Mouse (Mus musculus) thymus, adult 2 months (tissue): Measurements from ENCODE around the gene Nrn1l.

ENCODE experiments used
- CTCF ChIP-seq: fragments of 200-500 bp; IDR thresholded peaks from 2 replicates; pipeline ENCODE4 v1.5.1; 2012; ENCODE audit warnings: mild to moderate bottlenecking, control low read depth, low read length, moderate library complexity, borderline replicate concordance; ENCODE audit not compliant: control insufficient read depth, poor library complexity, insufficient read depth; ENCODE audit errors: extremely low read depth
- POLR2A ChIP-seq: fragments of 200-500 bp; IDR thresholded peaks from 2 replicates; pipeline ENCODE4 v1.6.1; 2012; ENCODE audit warnings: mild to moderate bottlenecking, low read length, control low read depth, moderate library complexity; ENCODE audit not compliant: control insufficient read depth, poor library complexity, insufficient read depth; ENCODE audit errors: extremely low read depth

- no peak for TF ChIP-seq POLR2A
- TF ChIP-seq CTCF = no peak
Measured at GRCm38 (mm10) chr8:105942026-105942425, 48.7 kb downstream of the Nrn1l start.
